Mouse (Mus musculus) C2C12 (cell line): ENCODE results near the gene Fbxo8. TPM values are rescaled to one million over a fixed set of nuclear protein-coding genes. Genes with fewer than 3 reads are reported as not detected.

ENCODE experiments used
- H3K27me3 ChIP-seq: one replicate; pipeline ENCODE4 v1.6.1; 2011; ENCODE audit not compliant: control insufficient read depth, insufficient read depth, insufficient read length
- H3K36me3 ChIP-seq: one replicate; pipeline ENCODE4 v1.6.1; 2011; ENCODE audit not compliant: control insufficient read depth, insufficient read depth
- H3K4me3 ChIP-seq: one replicate; pipeline ENCODE4 v1.5.1; 2011; ENCODE audit warnings: mild to moderate bottlenecking, control low read depth; ENCODE audit not compliant: poor library complexity, insufficient read depth, severe bottlenecking
- H3K79me2 ChIP-seq: one replicate; pipeline ENCODE4 v1.6.1; 2011; ENCODE audit not compliant: control insufficient read depth, insufficient read depth
- H3K79me3 ChIP-seq: one replicate; pipeline ENCODE4 v1.6.1; 2011; ENCODE audit warnings: low read depth, control low read depth
- H3ac ChIP-seq: one replicate; pipeline ENCODE3; 2011; ENCODE audit warnings: low read depth; ENCODE audit not compliant: control insufficient read depth, insufficient read length
- CEBPB ChIP-seq: IDR thresholded peaks from one replicate; pipeline ENCODE4 v1.6.1; 2011; ENCODE audit warnings: low read depth, mild to moderate bottlenecking, control low read depth, moderate library complexity
- CTCF ChIP-seq: IDR thresholded peaks from one replicate; pipeline ENCODE4 v1.5.1; 2011; ENCODE audit not compliant: control insufficient read depth, insufficient read depth, insufficient read length
- FOSL1 ChIP-seq: IDR thresholded peaks from one replicate; pipeline ENCODE4 v1.8.0; 2011; ENCODE audit warnings: mild to moderate bottlenecking, low read length; ENCODE audit not compliant: poor library complexity, insufficient read depth, severe bottlenecking
- MAX ChIP-seq: IDR thresholded peaks from one replicate; pipeline ENCODE4 v1.6.1; 2011; ENCODE audit warnings: mild to moderate bottlenecking, control low read depth
- MYOD1 ChIP-seq: IDR thresholded peaks from one replicate; pipeline ENCODE4 v1.6.1; 2011; ENCODE audit warnings: low read depth; ENCODE audit not compliant: control insufficient read depth, insufficient read length
- MYOG ChIP-seq: IDR thresholded peaks from one replicate; pipeline ENCODE4 v1.6.1; 2011; ENCODE audit not compliant: control insufficient read depth, insufficient read length; ENCODE audit errors: extremely low read depth
- USF1 ChIP-seq: IDR thresholded peaks from one replicate; pipeline ENCODE4 v1.6.1; 2011; ENCODE audit warnings: low read depth, mild to moderate bottlenecking, control low read depth, moderate library complexity
- polyA plus RNA-seq: library from polyadenylated mRNA; unstranded; fragments of >200 nt; fragmentation: generic; extraction: Trizol; gene quantifications from one replicate; pipeline ENCODE4 v1.2.1, GENCODE M21; 2012; ENCODE audit warnings: missing spikeins

The Fbxo8 gene
- polyA plus RNA-seq, 1 experiment = 6.5 TPM

- TF ChIP-seq USF1 (no peak), CEBPB (no peak), CTCF (no peak), FOSL1 (no peak), MYOG (no peak)
- Histone ChIP-seq H3K27me3 (no peaks in the 10 kb centered on the region), H3K79me3 (no peaks in the 10 kb centered on the region), H3K4me3 (no peak overlapping the region), H3ac (no peak overlapping the region), H3K36me3 (no peaks in the 10 kb centered on the region), H3K79me2 (no peaks in the 10 kb centered on the region)
These were observed 29.8 kb upstream of the Fbxo8 start for GRCm38 (mm10) chr8:56521051-56521450.

- Histone ChIP-seq H3K27me3 (no peaks in the 10 kb centered on the region), H3K79me3 (no peaks in the 10 kb centered on the region), H3K79me2 (no peaks in the 10 kb centered on the region), H3ac (no peak overlapping the region), H3K36me3 (no peaks in the 10 kb centered on the region), H3K4me3 (no peak overlapping the region)
- TF ChIP-seq FOSL1 (no peak), USF1 (no peak), MYOG (no peak), MYOD1 (no peak), CEBPB (no peak), MAX (no peak), CTCF (no peak)
These were observed 22.0 kb upstream of the Fbxo8 start for GRCm38 (mm10) chr8:56528869-56529268.

- Histone ChIP-seq H3K36me3 (no peaks in the 10 kb centered on the region), H3ac (no peak overlapping the region), H3K27me3 (no peaks in the 10 kb centered on the region), H3K79me2 (no peaks in the 10 kb centered on the region), H3K79me3 (no peaks in the 10 kb centered on the region), H3K4me3 (no peak overlapping the region)
- TF ChIP-seq MAX = no peak
- TF ChIP-seq CEBPB = no peak
- TF ChIP-seq CTCF = no peak
- no peak for TF ChIP-seq MYOG
- no peak for TF ChIP-seq USF1
- TF ChIP-seq FOSL1 = no peak
- TF ChIP-seq MYOD1 = no peak
These were observed 20.5 kb upstream of the Fbxo8 start for GRCm38 (mm10) chr8:56530359-56530758.

GRCm38 (mm10) chr8:56540706-56541105, 10.2 kb upstream of the Fbxo8 start:
- Histone ChIP-seq H3K79me2 (no peaks in the 10 kb centered on the region), H3K27me3 (no peaks in the 10 kb centered on the region), H3K79me3 (no peaks in the 10 kb centered on the region), H3K4me3 (no peak overlapping the region), H3K36me3 (peaks cover 19% of the 10 kb centered on the region), H3ac (no peak overlapping the region)
- no peak for TF ChIP-seq MAX
- no peak for TF ChIP-seq MYOG
- TF ChIP-seq CTCF = no peak
- TF ChIP-seq MYOD1 = no peak
- no peak for TF ChIP-seq USF1
- no peak for TF ChIP-seq FOSL1
- no peak for TF ChIP-seq CEBPB

- Histone ChIP-seq H3K79me2 (peaks cover 17% of the 10 kb centered on the region), H3K4me3 (no peak overlapping the region), H3ac (no peak overlapping the region), H3K79me3 (peaks cover 3% of the 10 kb centered on the region), H3K27me3 (no peaks in the 10 kb centered on the region), H3K36me3 (peaks cover 9% of the 10 kb centered on the region)
- TF ChIP-seq FOSL1 (no peak), MAX (no peak), USF1 (no peak), MYOG (no peak), CEBPB (no peak), MYOD1 (no peak), CTCF (no peak)
These were observed 3.0 kb upstream of the Fbxo8 start for GRCm38 (mm10) chr8:56547866-56548265.

- TF ChIP-seq MYOG (no peak), CEBPB (no peak), MYOD1 (no peak), USF1 (no peak), FOSL1 (no peak), CTCF (no peak), MAX (no peak)
- Histone ChIP-seq H3K36me3 (no peaks in the 10 kb centered on the region), H3K79me3 (peaks cover 3% of the 10 kb centered on the region), H3ac (peak overlapping the region; percentile 18), H3K4me3 (peak overlapping the region; percentile 91), H3K27me3 (no peaks in the 10 kb centered on the region), H3K79me2 (peaks cover 19% of the 10 kb centered on the region)
These were observed 517 bp downstream of the Fbxo8 start for GRCm38 (mm10) chr8:56551361-56551852.
